Mouse (Mus musculus) T-helper 17 cell (primary cell): Measurements from ENCODE around the gene Tex2.
"Not testable (repeated sequence)": the region's sequence is repeated elsewhere in the genome, so short reads cannot be mapped to it uniquely, and the experiment has no call there.

Experiments used
- in situ Hi-C, 2 experiments: fragments of 300-600 bp; cut with MboI, MseI; formaldehyde crosslinking; loops; 1 replicate in 1 of 2; 2 replicates in 1 of 2; pipeline ENCODE4 v1.15.1; 2025; ENCODE audit warnings: high pct_unique_total_duplicates in 2 of 2

The Tex2 gene

DNA sequence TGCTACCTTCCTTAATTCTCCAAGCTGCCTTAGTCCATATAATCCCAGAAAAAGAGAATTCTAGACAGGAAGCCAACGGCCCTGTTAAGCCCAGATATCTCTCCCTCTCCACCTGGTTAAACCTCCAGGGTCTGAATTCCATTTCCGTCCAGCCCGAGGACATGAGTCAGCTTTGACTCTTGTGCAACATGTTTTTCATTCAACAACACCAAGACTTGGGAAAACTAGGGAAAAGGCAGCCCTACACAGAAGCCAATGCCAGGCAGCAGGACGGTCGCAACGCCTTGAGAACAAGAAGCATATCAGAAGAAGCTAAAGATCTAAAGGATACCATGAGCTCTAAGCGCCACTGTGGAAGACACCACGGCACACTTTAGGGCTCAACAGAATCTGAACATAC, 32.8 kb downstream of the Tex2 start:
- in situ Hi-C loops: loop anchor here in 1 of 2 experiments (5.0 kb wide), 1 partner anchor 53 kb away; no protein-coding TSS in a partner anchor

DNA sequence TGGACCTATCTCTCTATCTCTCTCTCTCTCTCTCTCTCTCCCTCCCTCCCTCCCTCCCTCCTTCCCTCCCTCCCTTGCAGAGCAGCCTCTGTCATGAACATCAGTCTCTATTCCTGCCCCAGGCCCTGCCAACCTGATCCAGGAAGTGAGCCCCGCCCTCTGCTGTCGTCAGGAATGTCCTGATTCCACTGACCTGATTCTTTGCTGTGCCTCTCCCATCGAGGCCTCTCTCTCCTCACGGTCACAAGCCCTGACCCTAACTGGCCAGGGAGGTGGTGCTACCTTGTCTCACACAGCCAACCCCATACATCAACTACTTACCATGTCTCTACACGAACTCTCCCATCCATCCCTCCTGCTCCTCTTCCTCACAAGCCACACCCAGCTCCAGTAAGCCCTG, 33.3 kb downstream of the Tex2 start:
- in situ Hi-C loops: loop anchor here in 1 of 2 experiments (5.0 kb wide), 1 partner anchor 53 kb away; no protein-coding TSS in a partner anchor

DNA sequence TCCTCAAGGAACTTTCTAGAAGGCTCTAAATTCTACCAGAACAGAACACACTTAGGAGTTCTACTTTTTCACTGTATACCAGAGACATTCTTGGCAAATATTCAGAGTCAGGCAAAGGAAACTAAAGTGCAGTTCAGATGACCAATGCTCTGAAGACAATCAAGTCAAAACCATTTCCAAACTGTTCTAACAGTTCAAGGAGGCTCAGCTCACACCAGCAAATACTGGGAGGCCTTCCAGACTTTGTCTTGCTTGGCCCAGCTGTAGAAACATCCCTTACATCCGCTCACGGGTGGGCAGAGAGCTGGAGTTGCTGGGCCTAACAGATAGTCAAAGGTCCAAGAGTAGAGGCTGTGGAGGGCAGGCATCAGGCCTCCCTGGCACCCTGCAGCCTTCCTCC, 34.1 kb downstream of the Tex2 start:
- in situ Hi-C loops: no loop called here

DNA sequence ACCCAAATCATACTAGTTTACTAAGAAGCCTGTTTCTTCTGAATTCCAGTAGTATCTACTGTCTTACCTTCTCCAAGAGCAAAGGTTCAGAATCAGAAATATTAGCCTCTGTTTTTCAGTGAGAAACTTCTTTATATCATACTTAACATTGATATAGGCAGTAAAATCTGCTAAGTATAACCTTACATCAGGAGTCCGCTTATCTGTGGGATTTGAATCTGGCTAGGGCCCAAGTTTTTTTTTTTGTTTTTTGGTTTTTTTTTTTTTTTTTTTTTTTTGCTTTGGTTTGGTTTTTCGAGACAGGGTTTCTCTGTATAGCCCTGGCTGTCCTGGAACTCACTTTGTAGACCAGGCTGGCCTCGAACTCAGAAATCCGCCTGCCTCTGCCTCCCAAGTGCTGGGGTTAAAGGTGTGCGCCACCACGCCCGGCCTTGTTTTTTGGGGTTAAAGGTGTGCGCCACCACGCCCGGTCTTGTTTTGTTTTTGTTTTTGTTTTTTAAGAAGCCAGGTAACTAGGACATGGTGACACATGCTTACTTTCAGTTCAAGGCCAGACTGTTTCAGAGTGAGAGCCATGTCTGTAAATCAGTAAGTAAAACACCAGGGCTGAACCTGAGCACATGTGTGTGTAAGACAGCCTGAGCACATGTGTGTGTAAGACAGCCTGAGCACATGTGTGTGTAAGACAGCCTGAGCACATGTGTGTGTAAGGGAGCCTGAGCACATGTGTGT, 35.4 kb downstream of the Tex2 start:
- in situ Hi-C loops: not testable (repeated sequence)

DNA sequence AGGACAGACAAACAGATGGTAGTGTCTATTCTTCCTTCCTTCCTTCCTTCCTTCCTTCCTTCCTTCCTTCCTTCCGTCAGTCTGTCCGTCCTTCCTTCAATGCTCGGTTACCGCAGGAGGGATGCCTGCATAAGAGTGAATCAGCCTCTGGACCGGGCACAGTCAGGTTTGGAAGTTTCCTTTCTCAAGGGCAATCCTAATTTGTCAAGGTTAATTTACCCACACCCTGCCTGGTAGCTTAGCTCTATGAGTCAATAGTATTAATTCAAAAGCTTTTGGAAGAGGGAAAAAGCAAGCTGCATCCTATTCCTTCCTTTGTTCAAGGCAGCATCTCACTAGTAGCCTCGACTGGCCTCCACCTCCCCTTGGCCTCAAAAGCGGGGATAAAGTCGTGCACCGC, 38.8 kb downstream of the Tex2 start:
- in situ Hi-C loops: no loop called here

DNA sequence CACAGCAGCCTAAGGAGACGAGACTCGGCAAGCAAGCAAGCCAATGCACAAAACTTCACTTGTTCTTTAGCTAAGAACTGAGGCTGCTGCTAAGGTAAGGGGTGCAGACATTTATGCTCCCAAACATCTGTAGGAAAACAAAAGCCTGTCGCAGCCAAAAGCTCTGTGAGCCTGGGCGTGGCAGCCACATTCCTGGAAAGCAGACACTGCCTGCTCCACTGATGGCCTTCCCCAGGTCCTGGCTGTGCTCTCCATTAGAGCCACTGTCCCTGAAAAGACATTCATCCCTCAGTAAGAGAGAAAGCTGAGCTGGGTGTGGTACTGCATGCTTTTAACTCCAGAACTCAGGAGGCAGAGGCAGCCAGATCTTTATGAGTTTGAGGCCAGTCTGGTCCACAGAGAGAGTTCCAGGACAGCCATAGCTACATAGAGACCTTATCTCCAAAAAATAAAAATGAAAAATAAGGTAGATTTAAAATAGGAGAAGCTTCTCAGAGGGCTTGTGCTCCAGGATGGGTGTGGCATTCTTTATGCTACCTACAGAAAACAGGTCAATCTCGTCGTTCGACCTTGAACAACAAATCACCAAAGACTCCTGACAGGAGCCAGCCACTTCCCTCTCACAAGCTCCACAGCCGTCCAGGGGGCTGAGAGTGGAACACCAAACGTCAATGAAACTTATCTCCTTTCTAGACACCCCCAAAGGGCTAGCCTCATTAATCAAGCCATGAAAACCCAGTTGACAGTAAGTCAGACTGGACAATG, 39.6 kb downstream of the Tex2 start:
- in situ Hi-C loops: no loop called here

DNA sequence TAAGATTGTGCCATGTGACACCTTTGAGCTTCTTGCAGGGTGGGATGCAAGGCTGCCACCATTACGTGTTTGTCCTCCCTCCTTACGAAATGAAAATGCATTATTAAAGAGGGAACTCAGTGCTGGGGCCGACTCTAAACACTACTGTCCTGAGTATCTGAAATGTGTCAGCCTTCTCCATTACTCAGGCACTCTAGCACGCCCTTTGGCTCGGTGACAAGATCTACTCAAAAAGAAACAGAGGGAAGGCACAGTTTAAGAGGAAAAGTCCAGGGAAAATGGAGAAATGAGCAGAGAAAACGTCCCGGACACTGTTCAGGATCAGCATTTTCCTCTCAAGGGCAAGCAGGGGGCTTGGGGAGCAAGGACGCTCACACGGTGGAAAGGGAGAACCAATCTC, 40.3 kb downstream of the Tex2 start:
- in situ Hi-C loops: no loop called here

DNA sequence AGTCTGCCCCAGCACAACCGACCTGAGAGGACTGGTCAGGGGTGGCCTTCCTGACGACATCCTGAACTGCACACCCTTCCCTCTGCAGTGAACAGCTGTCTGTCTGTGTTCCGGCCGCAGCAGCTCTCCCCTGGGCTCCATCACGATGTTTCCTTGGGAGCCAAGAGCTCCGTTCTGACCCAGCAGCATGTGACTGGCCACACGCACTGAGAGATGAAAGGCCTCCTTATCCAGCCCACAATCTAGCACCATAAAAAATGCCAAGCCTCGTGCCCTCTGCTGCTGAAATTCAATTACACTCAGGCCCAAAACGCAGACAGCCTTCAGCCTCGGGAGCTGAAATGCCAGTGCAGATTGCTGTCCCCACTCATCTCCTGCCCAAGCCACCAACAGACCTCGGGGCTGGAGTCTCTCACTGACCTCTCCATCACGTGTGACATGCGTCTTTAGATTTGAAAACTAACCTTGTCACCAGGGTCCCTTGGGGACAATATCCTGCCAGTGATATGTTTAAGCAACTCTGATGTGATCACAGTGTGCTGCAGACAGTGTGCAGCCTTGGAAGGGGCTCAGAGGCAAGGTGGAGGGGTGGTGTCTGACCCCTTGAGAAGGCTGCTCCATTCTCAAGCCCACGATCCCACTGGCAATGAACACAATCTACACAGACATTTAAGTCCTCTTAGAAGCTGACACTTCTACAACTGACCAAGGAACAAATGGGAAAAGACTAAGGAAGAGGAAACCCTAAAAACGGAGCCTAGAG, 41.0 kb downstream of the Tex2 start:
- in situ Hi-C loops: no loop called here

DNA sequence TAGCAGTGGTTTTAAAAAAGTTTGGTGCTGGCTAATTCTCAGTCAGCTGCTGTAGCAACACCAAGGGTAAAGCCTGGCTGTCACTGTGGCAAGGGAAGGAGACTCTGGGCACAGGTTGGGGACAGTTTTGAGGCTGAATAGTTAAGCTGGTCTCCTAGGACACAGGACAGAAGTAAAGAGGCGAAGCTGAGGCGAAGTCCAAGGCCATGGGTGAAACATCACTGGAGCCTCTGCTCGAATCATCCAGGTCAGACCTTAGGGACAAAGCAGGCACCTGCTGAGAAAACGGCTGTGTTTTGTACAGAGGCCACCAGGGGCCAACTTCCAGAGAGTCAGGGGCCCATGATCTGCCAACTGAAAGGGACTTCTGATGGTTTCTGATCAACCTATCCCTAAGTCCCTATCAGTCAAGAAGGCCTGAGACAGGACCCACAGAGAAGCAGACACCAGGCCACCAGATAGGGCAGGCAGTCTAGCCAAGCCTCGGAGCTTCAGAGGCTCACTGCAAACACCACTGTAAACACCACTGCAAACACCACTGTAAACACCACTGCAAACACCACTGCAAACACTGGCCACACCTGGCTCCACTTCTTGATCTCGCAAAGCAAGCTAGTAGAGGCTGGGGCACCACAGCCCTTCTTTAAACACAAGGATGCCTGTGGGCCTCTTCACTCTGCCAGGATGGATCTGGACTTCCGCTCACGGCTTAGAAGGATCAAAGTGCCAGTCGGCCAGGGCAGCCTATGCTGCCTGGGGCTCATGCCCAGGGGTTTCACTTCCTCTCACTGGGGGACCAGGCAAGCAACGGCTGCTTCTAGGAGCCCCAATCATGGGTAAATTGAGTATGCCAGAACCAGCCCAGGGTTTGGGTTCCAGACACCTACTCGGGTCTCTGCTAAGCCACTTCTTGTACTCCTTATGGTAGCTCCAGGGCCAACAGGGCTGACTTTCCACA, 41.9 kb downstream of the Tex2 start:
- in situ Hi-C loops: no loop called here

DNA sequence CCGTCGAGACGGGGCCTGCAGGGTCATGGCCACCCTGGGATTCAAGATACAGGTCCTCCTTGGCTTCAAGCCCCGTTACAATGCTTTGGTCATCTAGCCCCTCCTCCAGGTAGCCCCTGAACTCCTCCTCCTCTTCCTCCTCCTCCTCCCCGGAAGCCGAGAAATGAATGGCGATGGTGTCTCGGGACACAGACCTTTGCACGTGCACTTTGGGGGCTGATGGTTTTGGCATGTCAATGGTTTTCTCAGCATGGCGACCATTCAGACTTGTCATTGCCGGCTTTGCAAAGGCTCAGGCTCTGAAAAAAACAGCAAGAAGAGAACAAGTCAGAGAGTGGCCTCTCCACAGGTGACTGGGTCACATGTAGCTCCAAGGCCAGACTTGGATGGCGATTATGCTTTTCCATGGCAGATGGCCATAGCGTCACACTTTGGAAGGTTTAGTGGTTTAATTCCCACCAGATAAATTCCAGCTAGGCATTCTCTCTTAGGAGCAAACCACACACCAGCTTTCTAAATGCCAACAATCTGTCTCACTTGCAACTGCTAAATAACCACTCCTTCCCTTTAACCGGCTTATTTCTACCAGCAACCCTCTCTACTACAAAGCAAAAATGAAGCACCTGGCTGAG, 44.8 kb downstream of the Tex2 start:
- in situ Hi-C loops: loop anchor here in 1 of 2 experiments (10.0 kb wide), 1 partner anchor 614 kb away; the partner anchor contains the start of gene Cyb561

DNA sequence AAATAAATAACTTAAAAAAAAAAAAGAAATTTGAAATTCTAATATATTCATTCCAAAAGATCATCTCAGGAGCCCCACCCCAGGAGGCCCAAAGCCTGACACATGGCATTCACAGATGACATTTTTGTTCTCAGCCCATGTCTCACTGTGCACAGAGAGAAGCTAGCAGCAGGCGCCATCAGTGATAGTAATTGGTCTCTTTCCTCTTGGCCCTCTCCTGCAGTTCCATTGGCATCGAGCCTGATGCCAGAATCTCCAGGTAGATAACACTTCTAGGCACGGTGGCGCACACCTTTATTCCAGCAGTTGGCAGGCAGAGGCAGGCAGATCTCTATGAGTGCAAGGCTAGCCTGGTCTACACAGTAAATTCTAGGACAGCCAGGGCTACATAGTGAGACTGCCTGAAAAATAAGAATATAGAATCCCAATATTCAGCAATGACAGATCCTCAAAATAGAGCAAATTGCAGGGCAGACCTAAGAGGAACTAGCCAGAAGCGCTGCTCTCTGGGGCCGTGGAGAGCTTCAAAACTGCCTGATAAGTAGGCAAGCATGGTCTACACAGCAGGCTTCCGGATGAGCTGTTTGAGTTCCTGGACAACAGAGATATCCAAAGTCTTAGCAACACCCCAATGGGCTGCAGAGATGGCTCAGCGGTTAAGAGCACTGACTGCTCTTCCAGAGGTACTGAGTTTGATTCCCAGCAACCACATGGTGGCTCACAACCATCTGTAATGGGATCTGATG, 47.0 kb downstream of the Tex2 start:
- in situ Hi-C loops: loop anchor here in 1 of 2 experiments (10.0 kb wide), 1 partner anchor 611 kb away; the partner anchor contains the start of gene Cyb561

DNA sequence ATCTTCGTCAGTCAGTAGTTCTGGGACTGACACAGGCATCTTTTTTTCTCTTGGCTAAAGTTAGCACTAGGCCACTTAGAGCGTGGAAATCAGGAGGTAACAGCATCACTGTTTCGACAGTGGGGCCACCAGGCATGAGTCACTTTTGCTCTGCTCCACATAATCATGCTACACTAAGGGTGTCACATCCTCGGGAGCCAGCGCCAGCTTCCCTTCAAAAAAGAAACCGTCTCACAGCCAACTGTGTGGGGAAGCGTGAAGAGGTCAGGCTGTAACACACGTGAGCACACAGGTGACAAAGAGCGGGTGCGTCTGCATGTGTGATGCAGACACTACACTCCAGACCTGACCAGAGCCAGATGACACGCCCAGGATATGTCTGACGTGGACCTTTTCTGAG, 49.0 kb downstream of the Tex2 start:
- in situ Hi-C loops: loop anchor here in 1 of 2 experiments (10.0 kb wide), 1 partner anchor 609 kb away; the partner anchor contains the start of gene Cyb561

DNA sequence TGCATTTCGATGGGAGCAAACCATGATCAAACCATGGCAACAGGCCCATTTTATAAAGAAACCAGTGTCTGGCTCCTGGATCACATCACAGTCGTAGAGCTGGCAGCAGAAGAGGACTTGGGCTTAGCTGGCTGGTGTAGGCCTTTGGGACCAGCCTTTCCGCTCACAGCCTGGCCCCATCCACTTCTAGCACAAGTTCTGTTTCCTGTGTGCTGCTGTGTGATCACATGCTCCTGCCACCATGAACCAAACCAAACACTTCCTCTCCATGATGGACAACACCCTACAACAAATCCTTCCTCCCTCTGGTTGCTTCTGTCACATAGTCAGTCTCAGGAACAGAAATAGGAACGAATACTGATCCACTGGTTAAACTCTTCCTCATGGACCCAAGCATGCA, 50.5 kb downstream of the Tex2 start:
- in situ Hi-C loops: loop anchor here in 1 of 2 experiments (10.0 kb wide), 1 partner anchor 608 kb away; the partner anchor contains the start of gene Cyb561

DNA sequence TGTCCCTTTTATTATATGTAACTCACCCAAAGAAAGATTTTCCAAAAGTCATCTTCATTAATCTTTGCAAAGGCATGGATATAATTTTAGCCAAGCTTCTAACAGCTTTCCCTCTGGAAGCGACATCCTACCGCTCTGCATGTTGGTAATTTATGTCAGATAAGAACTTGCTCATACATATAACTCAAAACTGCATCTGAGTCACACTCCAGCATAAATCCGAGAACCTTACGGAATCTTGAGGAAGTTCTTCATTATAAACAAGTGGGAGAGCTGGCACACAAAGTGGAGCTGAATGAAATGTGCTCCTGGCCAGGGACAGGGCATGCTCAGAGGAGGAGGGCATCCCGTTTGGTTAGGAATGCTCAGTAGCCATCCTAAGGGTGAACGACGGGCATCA, 53.5 kb downstream of the Tex2 start:
- in situ Hi-C loops: loop anchor here in 1 of 2 experiments (10.0 kb wide), 1 partner anchor 605 kb away; the partner anchor contains the start of gene Cyb561

DNA sequence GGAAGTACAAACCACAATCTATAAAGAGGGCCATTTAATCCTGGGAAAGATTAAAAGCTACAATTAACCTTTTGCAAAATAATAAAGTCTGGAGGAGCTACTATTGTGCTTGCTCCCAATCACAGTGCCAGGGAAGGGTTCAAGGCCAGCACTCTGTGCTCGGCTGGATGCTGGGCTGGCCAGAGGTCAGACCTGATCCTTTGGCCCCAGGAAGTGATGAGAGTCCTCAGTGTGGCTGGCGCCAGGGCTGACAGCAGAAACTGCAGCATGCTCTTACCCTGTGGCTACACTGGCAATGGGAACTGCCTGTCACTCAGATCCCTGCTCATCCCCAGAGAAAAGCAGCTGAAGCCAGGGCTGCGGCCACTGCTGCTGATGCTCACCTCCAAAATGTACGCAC, 55.2 kb downstream of the Tex2 start:
- in situ Hi-C loops: no loop called here

DNA sequence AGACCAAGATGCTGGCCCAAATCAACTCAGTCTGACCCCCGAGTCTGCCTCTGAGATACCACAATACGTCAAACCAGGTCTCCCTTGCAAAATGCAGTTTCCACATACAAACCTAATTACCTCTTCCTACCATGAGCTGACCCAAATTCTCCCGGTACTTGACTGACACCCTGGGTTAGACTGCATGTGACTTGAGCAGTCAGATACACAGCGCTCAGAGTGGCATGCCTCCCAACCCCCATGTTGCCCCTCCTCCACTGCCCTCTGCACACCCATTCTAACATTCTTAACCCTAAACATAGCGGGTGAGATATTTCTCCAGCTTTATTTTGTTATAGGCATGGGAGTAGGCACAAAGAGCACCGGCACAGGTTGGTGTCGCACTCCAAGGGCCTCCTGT, 55.8 kb downstream of the Tex2 start:
- in situ Hi-C loops: no loop called here

DNA sequence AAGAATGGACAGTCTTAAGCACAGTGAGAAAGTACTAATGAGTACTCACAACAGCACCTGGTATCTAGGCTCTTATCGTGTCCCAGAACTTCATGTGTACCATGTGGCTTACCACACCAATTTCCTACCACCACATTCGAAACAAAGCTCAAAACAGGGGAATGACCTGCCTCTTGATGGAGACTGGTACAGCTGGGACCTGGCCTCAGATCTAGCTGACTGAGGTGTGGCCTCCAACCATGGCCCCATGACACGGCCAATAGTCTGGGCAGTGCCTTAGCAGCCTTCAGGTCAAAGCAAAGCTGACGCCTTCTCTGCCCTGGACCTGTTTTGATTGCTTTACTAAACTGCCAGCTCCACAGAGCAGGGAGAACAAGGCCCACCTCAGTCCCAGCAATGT, 56.5 kb downstream of the Tex2 start:
- in situ Hi-C loops: no loop called here

DNA sequence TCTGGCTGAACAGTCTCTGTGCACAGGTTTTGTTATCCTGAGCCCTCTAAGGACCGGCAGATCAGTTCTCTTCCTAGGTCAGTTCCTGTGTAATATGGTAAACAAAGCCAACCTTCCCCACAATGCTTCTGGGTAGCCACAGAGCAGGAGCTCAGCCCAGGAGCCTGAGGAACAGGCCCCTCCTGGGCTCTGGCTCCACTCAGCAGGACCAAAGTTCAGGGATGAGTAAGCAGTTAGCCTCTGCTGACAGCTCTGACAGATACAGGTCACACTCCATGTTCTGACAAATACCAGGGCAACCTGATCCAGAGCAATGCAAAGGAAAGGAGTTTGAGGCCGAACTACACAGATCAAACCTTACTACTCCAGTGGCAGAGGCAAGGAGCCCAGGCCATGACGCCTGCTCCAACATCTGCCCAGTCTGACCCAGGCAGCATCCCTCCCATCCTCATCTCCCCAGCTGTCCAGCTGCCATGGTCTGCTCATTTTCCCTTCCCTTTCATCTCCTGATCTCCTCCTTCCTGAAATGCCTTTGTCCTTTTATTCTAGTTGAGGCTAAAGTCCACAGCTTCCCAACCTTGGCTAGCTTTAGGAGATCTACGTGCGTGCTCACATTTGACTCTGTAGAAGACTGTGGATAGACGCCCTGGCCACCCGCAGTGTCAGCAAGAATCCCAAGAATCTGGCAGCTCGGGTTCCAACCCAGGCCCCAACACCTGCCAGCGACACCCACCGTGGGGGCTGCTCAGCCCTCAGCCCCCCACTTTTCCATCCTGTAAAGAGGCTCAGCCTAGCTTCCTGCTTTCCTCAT, 57.2 kb downstream of the Tex2 start:
- in situ Hi-C loops: no loop called here

DNA sequence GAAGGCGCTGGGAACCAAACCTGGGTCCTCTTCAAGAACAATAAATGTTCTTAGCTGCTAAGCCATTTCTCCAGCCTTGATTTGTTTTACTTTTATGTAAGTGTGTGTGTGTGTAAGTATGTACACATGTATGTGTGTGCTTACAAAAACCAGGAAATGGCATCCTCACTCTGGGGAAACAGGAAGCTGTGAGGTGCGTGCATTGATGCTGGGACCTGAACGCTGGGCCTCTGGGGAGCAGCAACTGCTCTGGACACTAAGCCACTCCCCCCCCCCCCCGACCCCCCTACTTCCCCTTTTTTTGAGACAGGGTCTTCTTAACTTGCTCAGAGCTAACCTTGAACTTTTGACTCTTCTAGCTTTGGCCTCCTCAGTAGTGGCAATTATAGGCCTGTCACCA, 62.8 kb downstream of the Tex2 start:
- in situ Hi-C loops: no loop called here
